Mouse (Mus musculus) small intestine, adult 2 months (tissue): Measurements from ENCODE around the gene Zscan29. TPM values are rescaled to one million over a fixed set of nuclear protein-coding genes. Genes with fewer than 3 reads are reported as not detected.

ENCODE experiments used
- H3K27ac ChIP-seq: fragments of 200-500 bp; 2 replicates; pipeline ENCODE4 v1.5.1; 2012; ENCODE audit warnings: low read depth, low read length, control low read depth, inconsistent platforms; ENCODE audit not compliant: insufficient read depth
- H3K27me3 ChIP-seq: fragments of 200-500 bp; 2 replicates; pipeline ENCODE4 v1.6.1; 2012; ENCODE audit warnings: mild to moderate bottlenecking, moderate library complexity, low read length, inconsistent platforms; ENCODE audit not compliant: control insufficient read depth, insufficient read depth
- H3K36me3 ChIP-seq: fragments of 200-500 bp; 2 replicates; pipeline ENCODE4 v1.6.1; 2012; ENCODE audit warnings: mild to moderate bottlenecking, low read length, control low read depth, inconsistent platforms; ENCODE audit not compliant: control insufficient read depth, insufficient read depth
- H3K4me1 ChIP-seq: fragments of 200-500 bp; 2 replicates; pipeline ENCODE4 v1.6.1; 2012; ENCODE audit warnings: low read length, inconsistent platforms, mixed read lengths; ENCODE audit not compliant: control insufficient read depth, insufficient read depth, insufficient read length
- H3K4me3 ChIP-seq: fragments of 200-500 bp; 2 replicates; pipeline ENCODE4 v1.5.1; 2012; ENCODE audit warnings: low read depth, mild to moderate bottlenecking, control low read depth, inconsistent platforms, low read length, moderate library complexity
- CTCF ChIP-seq: fragments of 200-500 bp; IDR thresholded peaks from 2 replicates; pipeline ENCODE4 v1.5.1; 2012; ENCODE audit warnings: low read depth, mild to moderate bottlenecking, control low read depth, inconsistent platforms, low read length, moderate library complexity, mixed read lengths; ENCODE audit not compliant: insufficient replicate concordance, insufficient read length; ENCODE audit errors: extremely low read depth
- POLR2A ChIP-seq: fragments of 200-500 bp; IDR thresholded peaks from 2 replicates; pipeline ENCODE4 v1.6.1; 2012; ENCODE audit warnings: low read depth, mild to moderate bottlenecking, control low read depth, inconsistent platforms, low read length, moderate library complexity
- WGBS: fragments of 180-500 bp; shearing (Covaris S2); methylation state at CpG from one replicate; pipeline ENCODE4 v1.1.7; 2018; 5-methylcytosine and 5-hydroxymethylcytosine counted together
- polyA plus RNA-seq: library from polyadenylated mRNA; depleted of rRNA; stranded (reverse); fragments of >200 nt; gene quantifications from 2 replicates; pipeline ENCODE4 v1.2.3, GENCODE M21; 2012; rRNA removed

Gene Zscan29
- polyA plus RNA-seq: 1.2 and 2.5 TPM in 2 replicates

DNA sequence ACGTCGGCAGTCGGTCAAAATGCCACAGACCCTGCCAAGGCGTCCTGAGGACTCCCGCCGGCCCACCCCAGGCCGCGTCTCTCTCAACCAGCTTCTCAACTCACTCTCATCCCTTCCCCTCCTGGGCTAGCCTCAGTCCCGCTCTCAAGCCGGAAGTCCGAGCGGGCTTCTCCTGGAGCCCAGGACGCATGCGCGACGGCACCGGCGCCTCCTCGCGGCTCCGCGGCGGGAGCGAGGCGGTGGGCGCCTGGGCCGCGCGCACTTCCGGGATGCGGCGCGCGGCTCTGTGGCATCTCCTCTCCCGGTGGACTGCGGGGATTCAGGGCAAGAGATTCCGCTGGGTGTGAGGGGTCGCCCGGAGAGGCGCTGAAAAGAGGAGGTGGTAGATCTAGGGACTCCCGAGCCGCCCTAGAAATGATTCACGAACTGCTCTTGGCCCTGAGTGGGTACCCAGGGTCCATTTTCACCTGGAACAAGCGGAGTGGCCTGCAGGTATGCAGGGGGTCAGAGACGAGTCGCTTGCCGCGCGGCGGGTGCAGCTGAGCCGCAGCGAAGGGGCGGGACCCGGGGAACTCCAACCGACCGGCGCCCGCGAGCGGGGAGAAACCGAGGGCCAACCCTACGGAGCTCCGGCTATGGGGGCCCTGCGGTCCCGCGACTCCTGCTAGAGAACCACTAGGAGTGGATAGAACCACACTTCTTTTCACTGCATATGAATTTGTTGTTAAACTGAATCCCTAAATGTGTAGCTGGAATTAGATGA, at the start of gene Zscan29:
Gene Zscan29 (minus strand): TSS at position 146 of the 763 bp plus-strand sequence.
- Histone ChIP-seq H3K4me1 (peaks cover 10% of the 10 kb centered on the region; the same call in 1 of the 2 replicates), H3K27ac (peak within 1 kb of the TSS; percentile 77), H3K4me3 (peak within 1 kb of the TSS; percentile 78), H3K36me3 (peaks cover 17% of the 10 kb centered on the region), H3K27me3 (no peaks in the 10 kb centered on the region)
- 1% methylated on average over 66 of the region's 66 CpGs for WGBS
- TF ChIP-seq POLR2A: peak; percentile 95
- no peak for TF ChIP-seq CTCF

GRCm38 (mm10) chr2:121219994-121220393, 49.1 kb upstream of the Zscan29 start:
- peaks cover 24% of the 10 kb centered on the region for H3K36me3 ChIP-seq
- no peak overlapping the region for H3K4me3 ChIP-seq
- no peak overlapping the region for H3K27ac ChIP-seq
- H3K4me1 ChIP-seq: no peaks in the 10 kb centered on the region
- TF ChIP-seq CTCF: no peak
- no peak for TF ChIP-seq POLR2A
- no peaks in the 10 kb centered on the region for H3K27me3 ChIP-seq

DNA sequence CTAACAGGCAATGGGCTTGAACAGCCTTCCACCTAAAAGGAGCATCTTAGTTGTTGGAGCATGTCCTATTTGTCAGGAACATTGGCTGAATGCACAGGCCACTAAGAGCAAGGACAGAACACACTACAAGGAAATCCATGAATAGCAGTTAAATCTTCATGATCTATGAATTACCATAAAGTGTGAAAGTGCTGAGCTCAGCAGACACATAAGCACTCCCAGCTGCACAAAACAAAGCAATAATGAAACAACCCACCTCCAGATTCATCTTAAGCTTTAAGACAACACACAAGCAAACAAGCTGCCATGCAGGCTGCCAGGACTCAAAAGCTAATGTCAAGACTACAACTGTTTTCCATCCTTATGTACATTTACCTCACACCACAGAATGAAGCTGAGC, 48.3 kb upstream of the Zscan29 start:
- no peaks in the 10 kb centered on the region for H3K4me1 ChIP-seq
- no peaks in the 10 kb centered on the region for H3K27me3 ChIP-seq
- TF ChIP-seq CTCF (no peak), POLR2A (no peak)
- peaks cover 27% of the 10 kb centered on the region for H3K36me3 ChIP-seq
- H3K27ac ChIP-seq: no peak overlapping the region
- no peak overlapping the region for H3K4me3 ChIP-seq

GRCm38 (mm10) chr2:121214491-121214890, 43.6 kb upstream of the Zscan29 start:
- Histone ChIP-seq H3K36me3 (peaks cover 27% of the 10 kb centered on the region), H3K27me3 (no peaks in the 10 kb centered on the region), H3K4me3 (no peak overlapping the region), H3K27ac (no peak overlapping the region), H3K4me1 (no peaks in the 10 kb centered on the region)
- no peak for TF ChIP-seq CTCF
- no peak for TF ChIP-seq POLR2A
- WGBS: 55% methylated on average over 3 of the region's 3 CpGs

DNA sequence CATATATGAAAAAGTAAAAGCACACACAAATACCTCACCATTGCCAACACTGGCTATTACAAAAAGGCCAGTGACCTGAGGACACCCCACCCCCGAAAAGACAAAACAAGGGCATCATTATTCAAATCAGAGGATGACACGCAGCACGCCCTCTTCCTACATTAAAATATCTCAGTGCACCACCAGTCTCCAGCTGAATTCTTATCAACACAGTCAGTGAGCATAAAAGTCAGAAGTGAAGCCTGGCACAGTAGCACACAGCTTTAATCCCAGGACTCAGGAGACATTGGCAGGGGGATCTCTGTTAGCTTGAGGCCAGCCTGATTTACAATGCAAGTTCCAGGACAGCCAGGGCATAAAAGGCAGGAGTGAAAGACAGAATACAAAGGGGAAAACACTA, 35.6 kb upstream of the Zscan29 start:
- Histone ChIP-seq H3K4me1 (no peaks in the 10 kb centered on the region), H3K36me3 (peaks cover 47% of the 10 kb centered on the region), H3K27me3 (no peaks in the 10 kb centered on the region), H3K27ac (no peak overlapping the region), H3K4me3 (no peak overlapping the region)
- WGBS: 97% methylated on average over 3 of the region's 3 CpGs
- TF ChIP-seq POLR2A (no peak), CTCF (no peak)

DNA sequence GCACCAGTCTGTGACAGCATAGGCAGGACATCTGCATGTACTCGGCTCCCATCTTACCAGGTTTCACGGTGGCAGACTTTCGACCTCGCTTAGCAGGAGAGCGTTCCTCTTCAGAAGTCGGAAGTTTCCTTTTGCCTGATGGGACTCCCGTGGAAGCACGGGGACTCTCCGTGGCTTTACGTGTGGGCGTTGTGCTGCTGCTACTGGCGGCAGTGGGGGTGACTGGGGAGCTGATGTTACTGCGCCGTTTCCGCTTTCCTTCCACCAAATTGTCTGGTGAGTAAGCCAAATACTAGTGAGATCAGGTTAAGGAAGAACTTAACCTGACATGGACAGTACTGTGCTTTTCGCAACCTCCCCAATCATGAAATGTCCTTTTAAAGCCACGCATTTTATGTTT, 33.4 kb upstream of the Zscan29 start:
- TF ChIP-seq POLR2A: no peak
- no peak for TF ChIP-seq CTCF
- 93% methylated on average over 17 of the region's 17 CpGs for WGBS
- Histone ChIP-seq H3K36me3 (peaks cover 44% of the 10 kb centered on the region), H3K4me3 (no peak overlapping the region), H3K4me1 (no peaks in the 10 kb centered on the region), H3K27me3 (no peaks in the 10 kb centered on the region), H3K27ac (no peak overlapping the region)

GRCm38 (mm10) chr2:121195466-121195865, 24.5 kb upstream of the Zscan29 start:
- H3K27me3 ChIP-seq: no peaks in the 10 kb centered on the region
- no peaks in the 10 kb centered on the region for H3K4me1 ChIP-seq
- H3K4me3 ChIP-seq: no peak overlapping the region
- TF ChIP-seq POLR2A: no peak
- TF ChIP-seq CTCF: no peak
- WGBS: 89% methylated on average over 9 of the region's 9 CpGs
- peaks cover 73% of the 10 kb centered on the region for H3K36me3 ChIP-seq
- no peak overlapping the region for H3K27ac ChIP-seq
